Mouse (Mus musculus) small intestine, adult 2 months (tissue): ENCODE data around the gene Tbc1d30.

Experiments
- CTCF ChIP-seq: fragments of 200-500 bp; IDR thresholded peaks from 2 replicates; pipeline ENCODE4 v1.5.1; 2012; ENCODE audit warnings: low read depth, mild to moderate bottlenecking, control low read depth, inconsistent platforms, low read length, moderate library complexity, mixed read lengths; ENCODE audit not compliant: insufficient replicate concordance, insufficient read length; ENCODE audit errors: extremely low read depth
- POLR2A ChIP-seq: fragments of 200-500 bp; IDR thresholded peaks from 2 replicates; pipeline ENCODE4 v1.6.1; 2012; ENCODE audit warnings: low read depth, mild to moderate bottlenecking, control low read depth, inconsistent platforms, low read length, moderate library complexity

DNA sequence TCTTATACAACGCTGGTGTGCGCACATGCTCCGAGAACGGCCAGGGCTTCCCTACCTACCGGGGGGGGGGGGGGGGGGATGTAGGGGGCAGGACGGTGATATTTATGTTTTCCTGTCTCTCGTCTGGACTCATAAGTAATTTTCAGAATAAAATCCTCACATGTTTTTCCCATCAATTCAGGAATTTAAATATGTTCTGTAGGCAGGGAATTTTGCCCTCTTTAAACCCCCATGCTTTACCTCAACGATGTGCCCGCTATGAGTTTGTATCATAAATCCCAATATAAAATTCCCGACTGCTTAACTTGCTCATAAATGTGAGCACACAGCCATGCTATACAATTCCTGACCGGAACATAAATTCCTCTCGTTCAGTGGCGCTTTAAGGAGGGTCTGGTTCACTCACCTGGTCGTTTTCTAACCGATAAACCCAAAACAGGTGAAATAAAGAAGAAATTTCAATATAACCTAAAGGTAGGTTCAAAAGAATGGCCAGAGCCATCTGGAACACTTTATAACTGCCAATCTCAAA lies 122.6 kb downstream of the Tbc1d30 start:
- TF ChIP-seq CTCF (no peak), POLR2A (no peak)
